Mouse (Mus musculus): ENCODE data around the gene Pi4ka. TPM values are rescaled to one million over a fixed set of nuclear protein-coding genes. Genes with fewer than 3 reads are reported as not detected.

Gene Pi4ka
- polyA plus RNA-seq, 1 experiment from 2014 or later, result 51.2 TPM

- H3K4me1 ChIP-seq (ENCODE audit: control insufficient read depth, insufficient read depth, low read length), result no peaks in the 10 kb centered on the region
- H3K27ac ChIP-seq (ENCODE audit: low read depth, low read length), result no peak overlapping the region
- WGBS, result 91% methylated on average over 8 of the region's 8 CpGs
- H3K27me3 ChIP-seq (ENCODE audit: control insufficient read depth, insufficient read depth, low read length), result no peaks in the 10 kb centered on the region
- no peak overlapping the region for H3K4me3 ChIP-seq (ENCODE audit: low read depth, low read length)
- H3K36me3 ChIP-seq (ENCODE audit: control insufficient read depth, insufficient read depth, low read length), result no peaks in the 10 kb centered on the region; the same call in 1 of the 2 replicates
- H3K9me3 ChIP-seq (ENCODE audit: control insufficient read depth, low read length), result no peaks in the 10 kb centered on the region
- ATAC-seq (ENCODE audit: insufficient read depth, low FRiP score, low TSS enrichment) (no peak), DNase-seq (ENCODE audit: low spot score) (no peak)
- no peak overlapping the region for H3K4me2 ChIP-seq (ENCODE audit: low read depth)
- H3K9ac ChIP-seq (ENCODE audit: low read length), result no peak overlapping the region
Observed at GRCm38 (mm10) chr16:17345141-17345812, 60.8 kb downstream of the Pi4ka start.

- Histone ChIP-seq H3K27ac (ENCODE audit: low read depth, low read length) (no peak overlapping the region), H3K36me3 (ENCODE audit: control insufficient read depth, insufficient read depth, low read length) (no peaks in the 10 kb centered on the region), H3K4me2 (ENCODE audit: low read depth) (no peak overlapping the region), H3K9me3 (ENCODE audit: control insufficient read depth, low read length) (no peaks in the 10 kb centered on the region), H3K27me3 (ENCODE audit: control insufficient read depth, insufficient read depth, low read length) (no peaks in the 10 kb centered on the region), H3K9ac (ENCODE audit: low read length) (no peak overlapping the region), H3K4me1 (ENCODE audit: control insufficient read depth, insufficient read depth, low read length) (no peaks in the 10 kb centered on the region), H3K4me3 (ENCODE audit: low read depth, low read length) (no peak overlapping the region)
- ATAC-seq (ENCODE audit: insufficient read depth, low FRiP score, low TSS enrichment), result no peak
- 96% methylated on average over 4 of the region's 4 CpGs for WGBS
- DNase-seq (ENCODE audit: low spot score), result no peak
Observed at GRCm38 (mm10) chr16:17341847-17342246, 64.3 kb downstream of the Pi4ka start.

GRCm38 (mm10) chr16:17340705-17341104 lies 65.4 kb downstream of the Pi4ka start:
- WGBS, result 86% methylated on average over 2 of the region's 2 CpGs
- Histone ChIP-seq H3K27ac (ENCODE audit: low read depth, low read length) (no peak overlapping the region), H3K36me3 (ENCODE audit: control insufficient read depth, insufficient read depth, low read length) (no peaks in the 10 kb centered on the region), H3K4me1 (ENCODE audit: control insufficient read depth, insufficient read depth, low read length) (no peaks in the 10 kb centered on the region), H3K4me2 (ENCODE audit: low read depth) (no peak overlapping the region), H3K27me3 (ENCODE audit: control insufficient read depth, insufficient read depth, low read length) (no peaks in the 10 kb centered on the region), H3K9ac (ENCODE audit: low read length) (no peak overlapping the region), H3K4me3 (ENCODE audit: low read depth, low read length) (no peak overlapping the region), H3K9me3 (ENCODE audit: control insufficient read depth, low read length) (no peaks in the 10 kb centered on the region)
- ATAC-seq (ENCODE audit: insufficient read depth, low FRiP score, low TSS enrichment) (no peak), DNase-seq (ENCODE audit: low spot score) (no peak)

- no peak for DNase-seq (ENCODE audit: low spot score)
- H3K27ac ChIP-seq (ENCODE audit: low read depth, low read length), result no peak overlapping the region
- no peak overlapping the region for H3K9ac ChIP-seq (ENCODE audit: low read length)
- H3K27me3 ChIP-seq (ENCODE audit: control insufficient read depth, insufficient read depth, low read length), result no peaks in the 10 kb centered on the region
- H3K4me2 ChIP-seq (ENCODE audit: low read depth), result no peak overlapping the region
- no peaks in the 10 kb centered on the region for H3K36me3 ChIP-seq (ENCODE audit: control insufficient read depth, insufficient read depth, low read length)
- H3K4me3 ChIP-seq (ENCODE audit: low read depth, low read length), result no peak overlapping the region
- 94% methylated on average over 7 of the region's 7 CpGs for WGBS
- H3K4me1 ChIP-seq (ENCODE audit: control insufficient read depth, insufficient read depth, low read length), result no peaks in the 10 kb centered on the region
- H3K9me3 ChIP-seq (ENCODE audit: control insufficient read depth, low read length), result no peaks in the 10 kb centered on the region
- no peak for ATAC-seq (ENCODE audit: insufficient read depth, low FRiP score, low TSS enrichment)
Observed at GRCm38 (mm10) chr16:17339701-17340100, 66.4 kb downstream of the Pi4ka start.

GRCm38 (mm10) chr16:17336089-17336488 lies 70.0 kb downstream of the Pi4ka start:
- Histone ChIP-seq H3K4me2 (ENCODE audit: low read depth) (no peak overlapping the region), H3K9me3 (ENCODE audit: control insufficient read depth, low read length) (no peaks in the 10 kb centered on the region), H3K4me3 (ENCODE audit: low read depth, low read length) (no peak overlapping the region), H3K4me1 (ENCODE audit: control insufficient read depth, insufficient read depth, low read length) (no peaks in the 10 kb centered on the region), H3K9ac (ENCODE audit: low read length) (no peak overlapping the region), H3K27me3 (ENCODE audit: control insufficient read depth, insufficient read depth, low read length) (no peaks in the 10 kb centered on the region), H3K27ac (ENCODE audit: low read depth, low read length) (no peak overlapping the region), H3K36me3 (ENCODE audit: control insufficient read depth, insufficient read depth, low read length) (no peaks in the 10 kb centered on the region)
- 80% methylated on average over 1 of the region's 1 CpGs for WGBS
- ATAC-seq (ENCODE audit: insufficient read depth, low FRiP score, low TSS enrichment) (no peak), DNase-seq (ENCODE audit: low spot score) (no peak)

GRCm38 (mm10) chr16:17334574-17334973 lies 71.5 kb downstream of the Pi4ka start:
- ATAC-seq (ENCODE audit: insufficient read depth, low FRiP score, low TSS enrichment), result no peak
- Histone ChIP-seq H3K27me3 (ENCODE audit: control insufficient read depth, insufficient read depth, low read length) (no peaks in the 10 kb centered on the region), H3K36me3 (ENCODE audit: control insufficient read depth, insufficient read depth, low read length) (no peaks in the 10 kb centered on the region), H3K9ac (ENCODE audit: low read length) (no peak overlapping the region), H3K27ac (ENCODE audit: low read depth, low read length) (no peak overlapping the region), H3K4me1 (ENCODE audit: control insufficient read depth, insufficient read depth, low read length) (no peaks in the 10 kb centered on the region), H3K4me3 (ENCODE audit: low read depth, low read length) (no peak overlapping the region), H3K4me2 (ENCODE audit: low read depth) (no peak overlapping the region), H3K9me3 (ENCODE audit: control insufficient read depth, low read length) (no peaks in the 10 kb centered on the region)
- DNase-seq (ENCODE audit: low spot score), result no peak

- Histone ChIP-seq H3K9ac (ENCODE audit: low read length) (no peak overlapping the region), H3K4me3 (ENCODE audit: low read depth, low read length) (no peak overlapping the region), H3K27me3 (ENCODE audit: control insufficient read depth, insufficient read depth, low read length) (no peaks in the 10 kb centered on the region), H3K4me1 (ENCODE audit: control insufficient read depth, insufficient read depth, low read length) (no peaks in the 10 kb centered on the region), H3K9me3 (ENCODE audit: control insufficient read depth, low read length) (no peaks in the 10 kb centered on the region), H3K27ac (ENCODE audit: low read depth, low read length) (no peak overlapping the region), H3K36me3 (ENCODE audit: control insufficient read depth, insufficient read depth, low read length) (no peaks in the 10 kb centered on the region), H3K4me2 (ENCODE audit: low read depth) (no peak overlapping the region)
- no peak for DNase-seq (ENCODE audit: low spot score)
- no peak for ATAC-seq (ENCODE audit: insufficient read depth, low FRiP score, low TSS enrichment)
- WGBS, result 93% methylated on average over 5 of the region's 5 CpGs
Observed at GRCm38 (mm10) chr16:17331855-17332254, 74.3 kb downstream of the Pi4ka start.

- 79% methylated on average over 2 of the region's 2 CpGs for WGBS
Observed at GRCm38 (mm10) chr16:17331116-17331515, 75.0 kb downstream of the Pi4ka start, which contains the start of gene Serpind1. Serpind1 (plus strand) TSS chr16:17331371.

GRCm38 (mm10) chr16:17329848-17330570 lies 76.1 kb downstream of the Pi4ka start:
- Histone ChIP-seq H3K4me2 (ENCODE audit: low read depth) (no peak overlapping the region), H3K4me1 (ENCODE audit: control insufficient read depth, insufficient read depth, low read length) (no peaks in the 10 kb centered on the region), H3K27ac (ENCODE audit: low read depth, low read length) (no peak overlapping the region), H3K4me3 (ENCODE audit: low read depth, low read length) (no peak overlapping the region), H3K27me3 (ENCODE audit: control insufficient read depth, insufficient read depth, low read length) (no peaks in the 10 kb centered on the region), H3K36me3 (ENCODE audit: control insufficient read depth, insufficient read depth, low read length) (no peaks in the 10 kb centered on the region; the same call in 1 of the 2 replicates), H3K9me3 (ENCODE audit: control insufficient read depth, low read length) (no peaks in the 10 kb centered on the region), H3K9ac (ENCODE audit: low read length) (no peak overlapping the region)
- no peak for ATAC-seq (ENCODE audit: insufficient read depth, low FRiP score, low TSS enrichment)
- 92% methylated on average over 1 of the region's 1 CpGs for WGBS
- DNase-seq (ENCODE audit: low spot score), result no peak

More at GRCm38 (mm10) chr16:17331116-17331515, 75.0 kb downstream of the Pi4ka start, which contains the start of gene Serpind1:
- DNase-seq (ENCODE audit: low spot score), result no peak
- H3K9me3 ChIP-seq (ENCODE audit: control insufficient read depth, low read length), result no peaks in the 10 kb centered on the region
- no peak within 1 kb of the TSS for H3K27ac ChIP-seq (ENCODE audit: low read depth, low read length)
- no peak for ATAC-seq (ENCODE audit: insufficient read depth, low FRiP score, low TSS enrichment)
- H3K4me3 ChIP-seq (ENCODE audit: low read depth, low read length), result no peak within 1 kb of the TSS
- no peak within 1 kb of the TSS for H3K4me2 ChIP-seq (ENCODE audit: low read depth)
- H3K9ac ChIP-seq (ENCODE audit: low read length), result no peak within 1 kb of the TSS
- no peaks in the 10 kb centered on the region for H3K36me3 ChIP-seq (ENCODE audit: control insufficient read depth, insufficient read depth, low read length)
- no peaks in the 10 kb centered on the region for H3K27me3 ChIP-seq (ENCODE audit: control insufficient read depth, insufficient read depth, low read length)
- H3K4me1 ChIP-seq (ENCODE audit: control insufficient read depth, insufficient read depth, low read length), result no peaks in the 10 kb centered on the region
